Mouse (Mus musculus): ENCODE results near the gene Mex3a. TPM values are rescaled to one million over a fixed set of nuclear protein-coding genes. Genes with fewer than 3 reads are reported as not detected.

Mex3a gene
- polyA plus RNA-seq, 1 experiment from 2014 or later, result 34.8 TPM

DNA sequence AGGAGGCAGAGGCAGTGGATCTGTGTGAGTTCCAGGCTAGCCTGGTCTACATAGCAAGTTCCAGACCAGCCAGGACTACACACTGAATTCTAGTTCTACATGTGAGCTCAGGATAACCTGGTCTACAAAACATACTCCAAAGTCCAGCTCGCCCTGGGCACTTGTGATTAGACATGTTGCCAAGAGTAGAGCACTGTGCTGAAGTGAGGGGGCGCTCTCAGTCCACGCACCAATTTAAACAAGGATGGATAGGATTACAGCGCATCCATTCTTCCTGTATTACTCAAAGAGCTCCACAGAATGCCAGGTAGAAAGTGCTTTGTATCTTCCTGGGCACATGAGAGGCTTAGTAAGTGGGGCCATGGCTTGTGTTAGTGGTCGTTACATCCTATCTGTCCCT is 12.3 kb downstream of the Mex3a start:
- 34% methylated on average over 5 of the region's 5 CpGs for WGBS
- Histone ChIP-seq H3K27ac (no peak overlapping the region), H3K4me1 (peaks cover 35% of the 10 kb centered on the region), H3K36me3 (peaks cover 27% of the 10 kb centered on the region), H3K27me3 (ENCODE audit: low read depth, poor library complexity, severe bottlenecking) (no peaks in the 10 kb centered on the region), H3K9me3 (replicated peaks) (no peaks in the 10 kb centered on the region), H3K4me3 (no peak overlapping the region)
- no peak for DNase-seq (ENCODE audit: low spot score)

DNA sequence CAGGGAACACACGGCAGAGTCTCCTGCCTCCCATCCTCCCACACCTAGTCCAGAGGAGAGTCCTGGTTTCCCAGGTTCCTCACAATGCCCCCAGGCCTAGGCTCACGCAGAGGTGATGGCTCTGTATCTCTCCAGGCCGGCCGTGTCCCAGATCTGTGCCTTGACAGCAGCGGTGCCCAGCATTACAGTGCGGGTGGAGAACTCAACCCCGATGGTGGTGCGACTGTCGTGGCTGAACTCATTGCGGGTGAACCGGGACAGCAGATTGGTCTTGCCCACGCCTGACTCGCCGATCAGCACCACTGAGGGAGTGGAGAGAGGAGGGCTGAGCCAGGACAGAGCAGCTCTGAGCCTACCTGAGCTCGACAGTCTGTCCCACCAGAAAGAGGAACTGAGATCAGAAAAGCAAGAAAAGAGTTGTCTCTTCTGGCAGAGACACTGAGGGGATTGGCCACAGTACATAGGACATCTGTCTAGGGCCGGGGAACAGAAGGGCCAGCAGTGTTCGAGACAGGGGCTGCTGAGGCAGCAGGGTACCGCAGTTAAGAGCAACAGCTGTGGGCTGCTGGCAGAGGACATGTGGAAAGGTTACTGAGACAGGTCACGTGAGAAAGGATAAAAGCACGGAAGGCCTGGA is 12.9 kb downstream of the Mex3a start:
- peaks cover 26% of the 10 kb centered on the region for H3K36me3 ChIP-seq
- H3K9me3 ChIP-seq (replicated peaks), result no peaks in the 10 kb centered on the region
- DNase-seq (ENCODE audit: low spot score), result no peak
- H3K27ac ChIP-seq, result no peak overlapping the region
- peaks cover 31% of the 10 kb centered on the region for H3K4me1 ChIP-seq
- no peak overlapping the region for H3K4me3 ChIP-seq
- H3K27me3 ChIP-seq (ENCODE audit: low read depth, poor library complexity, severe bottlenecking), result no peaks in the 10 kb centered on the region
- 67% methylated on average over 20 of the region's 20 CpGs for WGBS

DNA sequence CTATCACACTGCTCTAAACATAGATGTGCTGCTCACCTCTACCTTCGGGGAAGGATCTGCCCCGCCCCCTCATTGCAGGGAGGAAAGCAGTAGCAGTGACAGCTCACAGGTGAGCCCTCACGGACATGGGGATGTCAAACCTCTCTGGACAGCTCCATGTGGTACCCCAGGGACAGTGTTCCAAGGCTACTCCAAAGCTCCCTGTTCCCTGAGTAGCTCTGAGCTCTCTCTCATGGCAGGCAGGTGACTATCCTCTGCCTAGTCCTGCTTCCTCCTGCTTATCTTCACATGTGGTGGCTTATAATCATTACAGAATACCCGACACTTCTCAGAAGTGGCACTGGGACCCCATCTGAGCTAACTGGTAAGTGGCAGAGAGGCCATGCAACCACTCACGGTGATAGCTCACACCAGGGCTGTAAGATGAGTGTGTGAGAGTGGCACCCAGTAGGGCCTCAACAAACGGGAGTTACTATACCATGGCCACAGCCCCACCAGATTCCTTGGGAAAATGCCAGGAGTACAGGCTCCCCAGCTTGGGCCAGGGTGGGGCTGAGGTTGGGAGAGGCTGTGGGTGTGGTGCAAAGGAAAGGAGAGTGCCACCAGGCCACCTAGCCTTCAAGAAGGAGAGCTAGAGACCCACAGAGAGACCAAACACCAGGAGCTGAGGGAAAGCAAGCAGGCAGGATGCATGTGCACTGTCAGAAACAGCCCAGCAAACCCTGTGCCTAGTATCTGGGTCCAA is 14.7 kb downstream of the Mex3a start:
- H3K9me3 ChIP-seq (replicated peaks), result no peaks in the 10 kb centered on the region
- H3K27ac ChIP-seq, result no peak overlapping the region
- no peaks in the 10 kb centered on the region for H3K27me3 ChIP-seq (ENCODE audit: low read depth, poor library complexity, severe bottlenecking)
- peaks cover 28% of the 10 kb centered on the region for H3K4me1 ChIP-seq
- WGBS, result 78% methylated on average over 6 of the region's 6 CpGs
- H3K36me3 ChIP-seq, result peaks cover 8% of the 10 kb centered on the region
- H3K4me3 ChIP-seq, result no peak overlapping the region
- no peak for DNase-seq (ENCODE audit: low spot score)

DNA sequence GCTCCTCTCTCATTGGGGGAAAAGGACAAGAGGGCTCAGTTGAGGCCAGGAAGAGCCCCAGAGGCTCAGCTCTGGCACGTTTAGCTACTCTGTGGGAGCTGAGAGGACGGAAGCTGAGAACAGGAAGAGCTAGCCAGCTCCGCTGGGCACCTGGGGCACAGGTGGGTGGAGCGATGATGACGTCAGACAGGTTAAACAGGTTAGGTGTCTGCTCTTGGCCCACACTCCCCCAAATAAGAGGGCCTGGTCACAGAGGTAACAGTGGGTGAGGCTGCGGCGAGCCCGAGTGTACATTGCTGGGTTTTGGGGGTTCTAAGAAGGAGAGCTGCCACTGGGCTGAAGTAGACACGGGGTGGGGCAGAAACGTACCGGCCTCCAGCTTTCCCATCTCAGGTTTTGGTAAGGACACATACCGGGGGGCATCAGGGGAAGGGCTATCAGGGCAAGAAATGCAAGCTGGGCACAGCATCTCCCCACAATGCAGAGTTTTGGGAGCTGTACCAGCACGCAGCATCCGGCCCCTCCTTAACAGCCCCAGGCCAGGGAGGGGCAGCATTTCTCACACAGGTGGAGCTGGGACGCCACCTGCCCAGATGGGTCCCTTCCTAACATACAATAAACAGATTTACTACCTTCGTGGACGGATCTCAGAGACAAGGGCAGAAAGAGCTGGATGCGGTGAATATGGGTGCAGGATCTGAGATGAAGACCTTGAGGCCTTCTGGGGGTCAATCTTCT is 16.2 kb downstream of the Mex3a start, which contains the start of gene Rab25:
TSS of gene Rab25 (minus strand) at position 121 of the 738 bp plus-strand sequence.
- no peaks in the 10 kb centered on the region for H3K9me3 ChIP-seq (replicated peaks)
- DNase-seq (ENCODE audit: low spot score), result no peak
- H3K36me3 ChIP-seq, result 0 out of 2 replicates have a peak, but pooled peaks cover 6% of the 10 kb centered on the region
- H3K4me3 ChIP-seq, result no peak within 1 kb of the TSS; the same call in 1 of the 2 replicates
- peaks cover 33% of the 10 kb centered on the region for H3K4me1 ChIP-seq
- no peaks in the 10 kb centered on the region for H3K27me3 ChIP-seq (ENCODE audit: low read depth, poor library complexity, severe bottlenecking)
- 42% methylated on average over 18 of the region's 18 CpGs for WGBS
- no peak within 1 kb of the TSS for H3K27ac ChIP-seq

DNA sequence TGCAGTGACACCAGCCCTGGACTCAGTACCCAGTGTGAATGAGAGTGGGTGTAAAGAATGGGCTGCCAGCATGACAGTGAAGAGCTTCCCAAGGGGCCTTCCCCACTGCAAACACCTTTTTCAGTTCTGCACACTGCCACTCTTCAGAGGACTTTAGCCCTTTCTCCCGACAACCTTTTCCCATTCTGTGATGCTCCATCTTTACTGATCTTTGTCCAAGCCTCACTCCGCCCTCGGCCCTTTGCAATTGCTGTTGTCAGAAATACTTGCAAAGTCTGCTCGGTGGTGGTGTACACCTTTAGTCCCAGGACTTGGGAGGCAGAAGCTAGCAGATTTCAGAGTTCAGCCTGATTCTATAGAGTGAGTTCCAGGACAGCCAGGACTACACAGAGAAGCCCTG is 19.4 kb downstream of the Mex3a start:
- no peak for DNase-seq (ENCODE audit: low spot score)
- 85% methylated on average over 4 of the region's 4 CpGs for WGBS
- Histone ChIP-seq H3K9me3 (replicated peaks) (no peaks in the 10 kb centered on the region), H3K4me1 (peaks cover 42% of the 10 kb centered on the region), H3K27me3 (ENCODE audit: low read depth, poor library complexity, severe bottlenecking) (no peaks in the 10 kb centered on the region), H3K36me3 (peaks cover 23% of the 10 kb centered on the region), H3K27ac (no peak overlapping the region), H3K4me3 (peak overlapping the region; percentile 92)

DNA sequence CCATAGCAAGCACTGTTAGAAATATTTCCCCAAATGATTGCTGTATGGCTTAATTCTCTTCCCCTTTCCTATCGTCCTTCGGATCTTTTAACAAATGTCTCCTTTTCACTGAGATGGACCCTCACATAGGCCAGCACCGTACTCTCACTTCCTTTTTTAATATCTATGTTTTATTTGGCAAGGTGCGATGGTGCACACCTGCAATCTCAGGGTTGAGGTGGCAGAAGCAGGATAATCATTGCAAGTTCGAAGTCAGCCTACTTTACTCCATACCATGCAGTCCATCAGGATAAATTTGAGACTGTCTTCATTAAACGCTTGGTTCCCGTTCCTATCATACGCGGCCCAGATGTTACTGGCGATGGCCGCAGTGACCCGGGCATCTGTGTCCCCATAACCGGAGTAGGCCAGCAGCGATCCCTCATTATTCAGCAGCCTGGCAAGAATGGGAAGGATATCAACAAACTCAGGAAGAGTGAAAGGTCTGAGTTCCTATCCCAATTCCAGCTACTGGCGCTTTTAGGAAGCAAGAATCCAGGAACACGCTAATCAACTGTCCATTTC is 20.0 kb downstream of the Mex3a start:
- peaks cover 42% of the 10 kb centered on the region for H3K4me1 ChIP-seq
- peak overlapping the region; percentile 98 for H3K27ac ChIP-seq
- WGBS, result 27% methylated on average over 16 of the region's 16 CpGs
- H3K27me3 ChIP-seq (ENCODE audit: low read depth, poor library complexity, severe bottlenecking), result no peaks in the 10 kb centered on the region
- H3K4me3 ChIP-seq, result peak overlapping the region; percentile 92
- peaks cover 29% of the 10 kb centered on the region for H3K36me3 ChIP-seq
- no peaks in the 10 kb centered on the region for H3K9me3 ChIP-seq (replicated peaks)
- DNase-seq (ENCODE audit: low spot score), result no peak

DNA sequence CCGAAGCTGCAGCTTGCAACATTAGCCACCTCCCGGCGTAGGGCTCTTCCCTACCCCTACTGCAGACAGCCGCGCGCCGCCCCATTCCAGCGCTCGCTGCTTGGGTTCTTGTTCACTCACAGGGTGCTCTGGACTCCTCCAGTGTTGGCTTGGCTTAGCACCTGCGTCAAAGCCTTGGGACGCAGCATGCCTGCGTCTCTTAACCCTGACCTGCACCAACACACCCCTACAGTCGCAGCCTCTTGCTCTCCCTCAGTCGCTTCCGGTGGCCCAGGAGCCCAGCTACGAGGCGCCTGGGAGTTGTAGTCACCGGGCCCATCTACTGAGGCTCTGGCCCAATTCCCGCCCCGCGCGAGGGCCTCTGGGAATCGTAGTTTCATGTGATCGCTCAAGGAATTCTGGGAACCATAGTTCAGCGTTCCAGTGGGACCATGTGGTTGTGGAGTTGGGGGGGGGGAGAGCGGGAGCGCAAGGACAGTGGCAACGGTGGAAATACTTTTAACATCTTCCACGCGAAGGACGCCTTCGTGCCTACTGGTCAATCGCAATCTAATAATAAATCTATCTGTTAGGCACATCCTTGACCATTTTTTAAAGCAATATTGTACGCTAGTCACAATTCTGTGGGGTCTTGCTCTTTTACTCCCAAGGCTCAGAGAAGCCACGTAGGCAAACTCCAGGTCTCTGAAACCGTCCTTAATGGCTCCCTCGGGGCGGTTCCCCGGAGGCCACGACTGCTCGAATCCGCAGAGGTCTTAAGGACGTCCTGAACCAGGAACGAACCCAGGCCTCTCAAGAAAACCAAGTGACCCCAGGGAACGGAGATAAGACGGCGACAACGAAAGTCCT is 20.7 kb downstream of the Mex3a start, which contains the start of gene Lamtor2:
TSS of gene Lamtor2 (minus strand) at position 399 of the 849 bp plus-strand sequence.
- peaks cover 36% of the 10 kb centered on the region for H3K36me3 ChIP-seq
- H3K27ac ChIP-seq, result peak within 1 kb of the TSS; percentile 98
- WGBS, result under 1% methylated on average over 48 of the region's 48 CpGs
- H3K4me3 ChIP-seq, result peak within 1 kb of the TSS; percentile 92
- peak; percentile 96 for DNase-seq (ENCODE audit: low spot score)
- H3K4me1 ChIP-seq, result peaks cover 42% of the 10 kb centered on the region
- H3K27me3 ChIP-seq (ENCODE audit: low read depth, poor library complexity, severe bottlenecking), result no peaks in the 10 kb centered on the region
- no peaks in the 10 kb centered on the region for H3K9me3 ChIP-seq (replicated peaks)

DNA sequence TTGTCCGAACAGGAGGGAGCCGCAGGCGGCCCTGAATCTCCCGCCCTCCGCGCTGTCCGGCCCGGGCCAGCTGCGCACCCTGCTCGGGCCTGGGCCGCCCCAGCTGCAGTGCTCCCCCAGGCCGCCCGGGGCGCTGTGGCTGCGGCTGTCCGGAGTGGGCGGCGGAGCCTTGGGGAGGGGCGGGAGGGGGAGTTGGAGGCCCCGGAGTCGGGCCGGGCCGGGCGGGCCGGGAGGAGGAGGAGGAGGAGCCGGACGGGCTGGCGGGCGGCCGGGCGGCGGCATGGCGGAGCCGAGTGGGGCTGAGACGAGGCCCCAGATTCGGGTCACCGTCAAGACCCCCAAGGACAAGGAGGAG is 21.3 kb downstream of the Mex3a start, which contains the start of gene Ubqln4:
TSS of gene Ubqln4 (plus strand) at position 234 of the 355 bp plus-strand sequence.
- Histone ChIP-seq H3K36me3 (peaks cover 40% of the 10 kb centered on the region), H3K9me3 (replicated peaks) (no peaks in the 10 kb centered on the region), H3K27me3 (ENCODE audit: low read depth, poor library complexity, severe bottlenecking) (no peaks in the 10 kb centered on the region), H3K4me1 (peaks cover 37% of the 10 kb centered on the region), H3K4me3 (peak within 1 kb of the TSS; percentile 92), H3K27ac (peak within 1 kb of the TSS; percentile 98)
- peak; percentile 96 for DNase-seq (ENCODE audit: low spot score)
- WGBS, result under 1% methylated on average over 34 of the region's 37 CpGs

DNA sequence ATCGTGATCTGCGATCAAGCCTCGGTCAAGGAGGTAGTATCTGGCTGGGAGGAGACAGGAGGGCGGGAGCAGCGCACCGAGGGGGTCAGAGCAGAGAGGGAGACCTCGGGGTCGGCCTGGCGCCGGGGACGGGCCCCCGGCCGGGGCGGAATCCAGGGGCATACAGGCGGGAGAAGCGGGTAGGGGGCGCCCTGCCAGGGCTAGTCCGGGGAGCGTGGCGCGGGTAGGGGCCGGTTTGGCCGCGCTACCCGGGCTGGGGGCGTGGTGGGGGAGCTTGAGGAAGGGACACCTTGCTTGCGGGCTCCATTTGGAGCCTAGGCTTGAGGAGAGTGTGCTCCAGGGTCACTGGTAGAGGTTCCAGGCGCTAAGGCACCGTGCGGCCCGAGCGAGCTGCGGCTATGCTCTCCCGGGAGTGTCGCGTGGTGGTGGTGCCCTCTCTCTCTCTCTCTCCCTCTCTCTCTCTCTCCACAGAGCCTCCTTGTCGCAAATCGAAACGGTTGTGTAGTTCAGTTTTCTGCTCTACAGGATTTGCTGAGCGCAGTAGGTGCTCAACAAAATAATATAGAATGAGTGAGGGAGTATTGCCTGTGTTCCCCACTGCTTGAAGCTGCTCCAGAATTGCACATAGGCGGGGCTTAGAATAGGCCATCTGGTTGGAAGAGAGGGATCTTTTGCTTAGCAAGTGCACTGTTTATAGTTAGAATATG is 21.8 kb downstream of the Mex3a start:
- no peaks in the 10 kb centered on the region for H3K27me3 ChIP-seq (ENCODE audit: low read depth, poor library complexity, severe bottlenecking)
- H3K27ac ChIP-seq, result peak overlapping the region; percentile 98
- no peak for DNase-seq (ENCODE audit: low spot score)
- H3K36me3 ChIP-seq, result peaks cover 45% of the 10 kb centered on the region
- no peaks in the 10 kb centered on the region for H3K9me3 ChIP-seq (replicated peaks)
- peaks cover 37% of the 10 kb centered on the region for H3K4me1 ChIP-seq
- H3K4me3 ChIP-seq, result peak overlapping the region; percentile 92
- whole genome bisulfite sequencing, result under 1% methylated on average over 41 of the region's 41 CpGs

DNA sequence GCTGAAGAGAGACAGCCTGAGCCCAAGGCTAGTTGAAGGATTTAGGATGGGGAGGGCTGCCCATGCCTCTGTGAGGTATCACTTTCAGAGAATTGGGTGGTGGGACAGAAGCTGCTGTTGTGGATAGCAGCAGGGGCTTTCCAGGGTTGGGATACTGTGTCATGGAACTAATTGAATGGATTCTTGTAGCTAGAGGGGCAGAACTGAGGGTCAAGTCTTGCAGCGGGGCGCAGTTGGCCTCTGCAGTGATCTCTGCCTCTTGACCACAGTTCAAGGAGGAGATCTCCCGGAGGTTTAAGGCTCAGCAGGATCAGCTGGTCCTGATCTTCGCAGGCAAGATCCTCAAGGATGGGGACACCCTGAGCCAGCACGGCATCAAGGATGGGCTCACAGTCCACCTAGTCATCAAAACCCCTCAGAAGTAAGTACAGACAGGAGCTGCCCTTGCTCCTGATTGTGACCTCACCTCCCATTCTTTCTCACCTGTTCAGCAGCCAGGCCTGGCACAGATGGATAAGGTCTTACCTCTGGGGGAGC is 22.9 kb downstream of the Mex3a start:
- WGBS, result 93% methylated on average over 5 of the region's 5 CpGs
- H3K4me1 ChIP-seq, result peaks cover 37% of the 10 kb centered on the region

DNA sequence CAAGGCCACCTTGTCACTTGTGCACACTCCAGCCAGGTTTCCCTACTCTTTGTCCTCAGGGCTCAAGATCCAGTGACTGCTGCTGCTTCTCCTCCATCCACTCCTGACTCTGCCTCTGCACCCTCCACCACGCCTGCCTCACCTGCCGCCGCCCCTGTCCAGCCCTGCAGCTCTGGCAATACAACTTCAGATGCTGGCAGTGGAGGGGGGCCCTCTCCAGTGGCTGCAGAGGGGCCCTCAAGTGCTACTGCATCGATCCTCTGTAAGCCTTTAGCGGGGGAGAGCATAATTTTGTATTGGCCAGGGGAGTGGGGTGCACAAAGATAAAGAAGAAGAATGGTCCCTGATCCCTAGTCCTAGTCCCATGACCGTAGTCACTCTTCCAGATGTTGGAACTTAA is 23.5 kb downstream of the Mex3a start:
- no peak for DNase-seq (ENCODE audit: low spot score)
- H3K27me3 ChIP-seq (ENCODE audit: low read depth, poor library complexity, severe bottlenecking), result no peaks in the 10 kb centered on the region
- H3K36me3 ChIP-seq, result peaks cover 58% of the 10 kb centered on the region
- H3K9me3 ChIP-seq (replicated peaks), result no peaks in the 10 kb centered on the region
- H3K27ac ChIP-seq, result no peak overlapping the region
- peak overlapping the region; percentile 7; the same call in 1 of the 2 replicates for H3K4me3 ChIP-seq
- peaks cover 37% of the 10 kb centered on the region for H3K4me1 ChIP-seq
- 96% methylated on average over 6 of the region's 6 CpGs for WGBS

More for the DNA sequence above, 22.9 kb downstream of the Mex3a start:
- Histone ChIP-seq H3K27ac (no peak overlapping the region), H3K36me3 (peaks cover 53% of the 10 kb centered on the region), H3K4me3 (peak overlapping the region; percentile 92; the same call in 1 of the 2 replicates), H3K9me3 (replicated peaks) (no peaks in the 10 kb centered on the region), H3K27me3 (ENCODE audit: low read depth, poor library complexity, severe bottlenecking) (no peaks in the 10 kb centered on the region)
- DNase-seq (ENCODE audit: low spot score), result no peak

All from limb, embryonic 10.5 days (tissue).